Mouse (Mus musculus) frontal cortex, adult (tissue): ENCODE results near the gene Pop7.

Experiments used
- ATAC-seq: cut with Nextera tagmentation; 2 replicates; pipeline ENCODE4 v1.9.2; 2017; ENCODE audit warnings: mild to moderate bottlenecking, moderate library complexity, mixed read lengths; ENCODE audit not compliant: low TSS enrichment

The Pop7 gene

DNA sequence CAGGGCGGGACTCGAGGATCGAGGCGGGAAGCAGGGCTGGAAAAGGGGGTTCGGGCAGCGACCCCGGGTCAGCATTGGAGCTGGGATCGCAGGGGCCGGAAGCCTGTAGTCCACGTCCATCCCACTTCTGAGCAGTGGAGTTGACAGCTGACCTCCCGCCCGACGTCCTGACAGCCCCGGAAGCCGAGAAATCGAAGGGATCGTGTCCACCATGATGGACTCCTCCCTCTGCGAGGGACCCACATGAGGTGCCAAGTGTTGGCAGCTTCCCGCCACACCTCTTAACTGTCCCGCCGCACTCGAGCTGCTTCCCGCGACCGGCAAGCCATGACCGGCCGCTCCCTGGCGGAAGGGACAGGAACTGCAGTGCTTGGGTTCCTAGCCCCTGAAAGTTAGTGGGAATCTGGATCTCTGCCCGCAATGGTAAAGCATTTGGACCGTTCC lies 371 bp upstream of the Pop7 start:
- peak; percentile 63 for ATAC-seq

DNA sequence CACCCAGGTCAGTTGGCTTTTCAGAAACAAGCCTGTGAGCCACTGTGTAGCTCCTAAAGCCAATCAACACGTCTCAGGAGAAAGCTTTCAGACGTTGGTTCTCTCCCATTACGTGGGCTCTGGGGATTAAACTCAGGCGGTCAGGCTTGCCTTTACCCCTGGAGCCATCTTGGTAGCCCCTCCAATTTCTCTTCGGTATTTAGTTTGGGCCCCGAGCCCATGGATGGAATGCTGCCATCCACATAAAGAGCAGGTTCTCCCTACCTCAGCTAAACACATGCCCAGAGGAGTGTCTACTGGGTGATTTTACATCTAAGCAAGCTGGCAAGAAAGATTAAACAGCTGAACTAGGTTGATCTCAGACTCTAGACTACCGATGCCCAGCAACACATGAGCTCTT lies 2.1 kb downstream of the Pop7 start:
- ATAC-seq: no peak

DNA sequence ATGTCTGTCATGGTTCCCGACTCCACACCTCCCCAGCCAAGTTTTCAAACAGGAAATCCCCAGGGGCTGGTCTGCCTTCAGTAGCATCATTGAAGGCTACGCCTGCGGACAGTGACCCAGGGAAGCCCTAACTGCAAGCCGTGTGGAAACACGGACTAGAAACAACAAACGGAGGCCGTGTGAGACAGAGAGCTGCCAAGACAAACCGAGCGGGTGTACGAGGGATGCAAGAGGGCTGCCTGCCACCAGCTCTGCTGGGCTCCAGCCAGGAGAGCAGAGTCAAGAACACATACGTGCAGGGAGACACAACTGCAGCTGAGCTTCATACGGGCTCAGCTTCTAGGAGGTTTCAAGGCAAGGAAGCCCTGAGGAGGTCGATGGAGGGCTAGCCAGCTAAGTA lies 8.5 kb downstream of the Pop7 start:
- no peak for ATAC-seq

DNA sequence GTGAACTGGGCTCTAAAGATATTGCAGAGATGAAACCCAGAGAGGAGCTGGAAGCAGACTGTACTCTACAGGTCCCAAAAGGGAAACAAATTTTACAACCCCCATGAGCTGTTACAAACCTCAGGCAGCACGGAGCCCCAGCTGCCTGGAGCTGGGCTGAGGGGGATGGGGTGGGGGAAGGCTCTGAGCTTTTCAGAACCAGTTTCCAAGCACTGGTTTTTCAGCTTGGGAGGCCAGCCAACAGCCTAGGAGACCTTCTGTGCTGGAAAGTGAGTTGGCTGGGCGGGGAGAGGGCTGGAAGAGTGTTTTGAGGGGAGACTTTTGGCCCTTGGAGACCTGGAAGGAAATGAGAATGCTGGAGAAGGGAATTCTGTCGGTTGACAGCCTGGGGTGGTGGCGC lies 10.8 kb downstream of the Pop7 start:
- ATAC-seq: no peak

DNA sequence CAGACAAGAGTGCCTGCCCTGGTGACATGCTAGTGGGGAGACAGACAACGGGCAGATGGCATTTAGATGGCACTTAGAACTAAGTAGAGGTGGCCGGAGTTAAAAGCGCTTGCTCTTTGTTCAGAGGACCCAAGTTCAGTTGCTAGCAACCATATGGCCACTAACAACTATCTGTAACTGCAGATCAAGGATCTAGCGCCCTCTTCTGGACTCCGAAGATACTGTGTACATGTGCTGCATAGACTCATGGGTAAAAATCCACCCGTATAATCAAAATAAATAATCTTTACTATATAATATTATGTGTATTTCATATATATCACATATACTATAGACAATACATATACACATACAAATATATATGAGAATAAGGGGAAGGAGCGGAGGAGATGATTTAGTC lies 14.7 kb downstream of the Pop7 start:
- ATAC-seq: no peak

DNA sequence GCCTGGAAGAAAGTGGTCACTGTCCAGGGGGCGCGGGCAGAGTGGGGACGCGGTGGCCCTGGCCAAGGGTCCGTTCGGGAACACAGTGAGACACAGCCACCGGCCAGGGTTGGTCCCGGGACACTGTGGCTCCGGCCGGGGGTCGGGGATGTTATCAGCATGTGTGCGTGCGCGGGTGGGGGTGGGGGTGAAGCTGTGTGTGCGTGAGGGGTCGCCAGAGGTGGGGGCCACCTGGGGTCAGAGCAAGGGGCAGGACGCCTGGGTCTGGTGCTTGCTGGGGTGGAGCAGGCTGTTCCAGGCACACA lies 16.5 kb downstream of the Pop7 start:
- no peak for ATAC-seq

DNA sequence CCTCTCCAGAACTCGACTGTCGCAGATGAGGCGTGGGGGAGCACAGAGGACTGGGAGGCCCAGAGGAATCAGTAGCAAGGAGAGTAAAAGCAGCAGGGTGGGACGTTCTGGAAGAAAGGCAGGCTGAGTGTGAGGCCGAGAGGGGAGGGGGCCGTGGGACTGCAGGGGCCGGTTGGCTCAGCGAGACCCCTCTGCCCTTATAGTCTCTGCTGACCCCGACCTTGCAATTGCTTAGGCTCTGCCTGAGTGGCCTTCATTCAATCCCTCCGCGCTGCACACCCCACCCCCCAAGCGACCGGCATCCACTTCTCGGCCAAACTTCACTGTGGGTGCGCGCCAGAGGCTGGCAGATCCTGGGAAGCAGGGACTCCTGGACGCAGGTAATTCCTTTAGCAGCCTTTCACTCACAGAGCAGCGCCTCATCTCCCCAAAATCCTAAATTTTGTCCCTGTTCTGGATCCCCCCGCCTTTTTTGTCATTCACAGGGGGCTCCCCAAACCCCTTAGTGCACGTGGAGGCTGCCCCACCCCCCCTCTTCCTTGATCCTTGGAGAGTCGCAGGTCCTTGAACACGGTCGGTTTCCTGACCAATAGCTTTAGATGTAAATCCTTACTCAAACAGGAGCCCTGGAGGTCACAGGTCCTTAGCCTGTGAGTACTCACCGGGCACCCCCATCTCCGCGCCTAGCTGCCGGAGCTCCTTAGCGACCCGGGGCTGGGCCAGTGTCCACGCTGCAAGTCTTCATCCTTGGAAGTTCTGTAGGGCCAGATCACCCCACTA lies 17.1 kb downstream of the Pop7 start:
- ATAC-seq: no peak

DNA sequence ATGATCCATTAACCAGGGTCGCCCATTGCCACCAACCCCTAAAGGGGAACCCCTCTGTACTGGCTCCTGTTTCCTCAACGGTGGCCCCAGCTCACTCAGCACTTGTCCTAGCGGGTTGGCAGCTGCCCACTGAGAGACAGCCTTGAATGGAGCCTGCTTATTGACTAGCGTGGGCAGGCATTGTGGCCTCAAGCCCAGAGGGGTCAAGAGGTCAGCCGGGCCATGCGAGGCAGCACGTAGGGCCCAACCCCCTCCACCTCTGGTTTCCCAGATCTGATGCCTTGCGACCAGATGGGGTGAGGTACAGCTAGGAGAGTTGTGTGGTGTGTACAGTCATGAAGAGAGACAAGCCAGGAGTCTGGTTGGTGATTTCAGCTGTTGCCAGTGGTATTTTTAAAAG lies 20.4 kb downstream of the Pop7 start:
- no peak for ATAC-seq

DNA sequence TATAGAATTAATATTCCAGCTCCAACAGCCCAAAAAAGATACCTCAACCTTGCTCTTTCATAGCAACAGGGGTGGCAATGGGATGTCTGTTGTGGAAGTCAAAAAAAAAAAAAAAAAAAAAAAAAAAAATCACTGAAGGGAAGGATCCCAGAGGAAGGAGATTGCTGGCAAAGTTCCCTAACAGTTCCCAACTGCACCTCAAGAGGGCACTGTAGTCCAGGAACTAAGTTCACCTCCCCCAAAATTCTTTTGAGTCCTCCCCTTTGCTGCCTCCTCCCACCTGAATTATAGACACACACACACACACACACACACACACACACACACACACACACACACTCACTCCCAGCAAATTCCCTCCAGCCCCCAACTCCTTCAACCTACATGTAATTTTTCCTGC lies 21.2 kb downstream of the Pop7 start:
- ATAC-seq: no peak

DNA sequence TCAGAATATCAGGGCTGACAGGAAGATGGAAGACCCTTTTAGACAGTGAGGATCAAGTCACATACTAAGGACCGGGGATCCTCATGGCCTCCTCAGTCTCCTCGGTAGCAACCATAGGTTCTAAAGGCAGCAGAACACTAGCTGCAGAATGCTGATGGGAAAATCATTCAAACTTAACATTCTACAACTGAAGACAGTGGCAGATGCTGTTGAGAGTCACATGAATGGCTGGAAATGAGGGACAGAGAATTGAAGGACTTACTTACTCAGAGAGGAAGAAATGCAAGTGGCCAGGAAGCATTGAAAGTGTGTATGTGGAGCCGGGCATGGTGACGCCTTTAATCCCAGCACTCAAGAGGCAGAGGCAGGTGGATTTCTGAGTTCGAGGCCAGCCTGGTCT lies 25.4 kb downstream of the Pop7 start, which contains the start of gene Zan:
Gene Zan, minus strand, starts transcription at position 101 of the 400 bp plus-strand sequence.
- no peak for ATAC-seq

DNA sequence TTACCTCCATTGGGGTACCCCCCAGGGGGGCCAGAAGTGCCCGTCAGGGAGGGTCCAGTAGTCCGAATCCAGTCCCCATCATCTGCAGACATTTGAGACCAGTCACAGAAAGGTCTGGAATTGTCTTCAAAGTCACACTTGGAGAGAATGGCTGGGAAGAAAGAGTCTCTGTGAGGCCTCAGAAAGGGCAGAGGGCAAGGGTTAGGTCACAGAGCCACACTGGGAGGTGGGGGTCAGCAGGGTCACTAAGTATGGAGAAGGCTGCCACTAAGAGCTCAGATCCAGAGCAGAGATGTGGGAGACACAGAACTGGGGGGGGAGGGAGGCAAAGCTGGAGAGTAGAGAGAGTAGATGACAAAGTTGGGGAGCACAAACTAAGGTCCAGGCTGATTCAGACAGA lies 28.0 kb downstream of the Pop7 start:
- no peak for ATAC-seq

DNA sequence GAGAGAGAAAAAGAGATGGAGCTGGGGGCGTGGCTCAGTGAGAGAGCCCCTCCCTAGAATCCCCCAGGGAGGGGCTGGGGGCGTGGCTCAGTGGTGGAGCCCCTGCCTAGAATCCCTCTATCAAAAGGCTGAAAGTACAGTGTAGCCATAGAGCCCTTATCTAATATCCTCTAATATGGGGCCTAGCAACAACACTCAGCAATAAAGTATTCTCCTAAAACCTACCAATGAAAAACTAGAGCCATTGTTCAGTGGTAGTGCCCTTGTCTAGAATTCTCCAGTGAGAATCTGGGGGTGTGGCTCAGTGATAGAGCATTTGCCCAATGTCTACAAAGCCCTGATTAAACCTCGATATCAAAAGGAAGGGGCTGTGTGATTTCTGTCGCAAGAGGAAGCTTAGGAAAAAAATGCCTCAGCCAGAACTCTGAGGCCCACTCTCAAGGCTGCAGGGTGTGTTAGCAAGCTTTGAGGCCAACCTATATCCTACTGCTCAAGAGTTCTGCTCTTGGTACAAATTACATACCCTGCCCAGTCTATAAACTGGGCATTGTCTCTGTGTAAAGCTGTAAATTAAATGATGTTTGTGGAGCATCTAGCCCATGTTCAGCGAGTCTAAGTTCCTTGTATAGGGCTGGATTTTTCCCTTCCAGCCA lies 29.9 kb downstream of the Pop7 start:
- ATAC-seq: no peak

DNA sequence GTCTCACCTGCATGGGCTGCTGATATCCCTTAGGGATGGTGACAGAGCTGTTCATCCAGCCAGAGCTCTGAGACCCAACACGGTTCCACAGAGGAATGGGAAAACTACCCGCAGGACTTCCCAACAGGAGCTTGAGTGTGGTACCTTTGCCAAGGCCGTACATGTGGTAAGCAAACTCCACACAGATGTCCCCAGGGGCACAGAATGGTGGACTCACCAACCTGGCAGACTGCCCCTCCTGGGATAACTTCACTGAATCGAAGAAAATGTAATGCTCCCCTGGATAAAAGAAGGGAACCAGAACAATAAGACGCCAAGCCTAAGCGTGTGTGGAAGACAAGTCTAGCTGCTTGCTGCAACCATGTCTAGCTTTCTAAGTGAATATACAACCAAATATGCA lies 35.4 kb downstream of the Pop7 start:
- no peak for ATAC-seq

DNA sequence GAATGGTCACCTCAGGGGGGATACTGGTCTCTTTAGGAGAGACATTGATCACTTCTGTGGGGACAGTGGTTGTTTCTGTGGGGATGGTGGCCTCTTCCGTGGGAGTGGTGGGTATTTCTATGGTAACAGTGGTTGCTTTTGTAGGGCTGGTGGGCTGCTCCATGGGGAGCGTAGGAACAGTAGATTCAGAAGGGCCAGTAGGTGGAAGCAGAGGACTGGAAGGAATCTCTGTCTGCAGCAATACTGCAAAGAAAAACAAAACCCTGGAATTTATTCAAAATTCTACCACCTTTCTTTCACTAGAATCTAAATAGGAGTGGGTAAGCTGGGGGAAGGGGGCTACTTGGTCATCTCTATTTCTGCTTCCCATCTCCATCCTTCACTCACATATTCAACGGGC lies 37.3 kb downstream of the Pop7 start:
- no peak for ATAC-seq

DNA sequence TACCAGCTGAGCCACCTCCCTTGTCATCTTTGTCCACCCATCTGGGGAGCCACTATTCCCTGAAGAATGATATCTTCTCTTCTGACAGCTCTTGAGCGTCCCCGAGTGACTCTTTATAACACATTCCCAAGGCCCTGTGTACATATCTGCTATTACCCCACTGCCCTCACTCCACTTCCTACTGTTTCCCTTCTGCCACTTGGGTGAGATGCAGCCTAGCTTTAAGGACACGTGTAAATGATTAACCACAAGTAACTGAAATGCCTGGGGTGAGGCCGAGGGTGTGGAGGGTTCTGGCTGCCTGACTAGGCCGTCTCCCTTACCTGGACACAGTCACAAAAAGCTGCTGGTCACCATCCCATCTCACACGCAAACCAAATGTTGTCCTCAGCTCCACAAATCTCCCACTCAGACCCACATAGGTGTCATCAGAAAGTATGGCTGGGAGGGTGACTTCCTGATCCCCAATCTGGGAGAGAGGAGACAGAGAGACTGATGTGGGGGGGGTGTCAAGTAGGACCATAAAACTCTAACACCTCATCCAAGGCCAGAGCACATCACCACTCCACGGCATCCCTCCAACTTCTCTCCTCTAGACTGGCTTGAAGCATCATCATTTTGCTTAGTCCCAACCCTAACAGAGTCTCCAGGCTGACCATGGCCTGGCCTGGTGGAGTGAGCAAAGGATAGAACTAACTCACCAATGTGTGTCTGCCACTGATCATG lies 46.3 kb downstream of the Pop7 start:
- ATAC-seq: no peak

DNA sequence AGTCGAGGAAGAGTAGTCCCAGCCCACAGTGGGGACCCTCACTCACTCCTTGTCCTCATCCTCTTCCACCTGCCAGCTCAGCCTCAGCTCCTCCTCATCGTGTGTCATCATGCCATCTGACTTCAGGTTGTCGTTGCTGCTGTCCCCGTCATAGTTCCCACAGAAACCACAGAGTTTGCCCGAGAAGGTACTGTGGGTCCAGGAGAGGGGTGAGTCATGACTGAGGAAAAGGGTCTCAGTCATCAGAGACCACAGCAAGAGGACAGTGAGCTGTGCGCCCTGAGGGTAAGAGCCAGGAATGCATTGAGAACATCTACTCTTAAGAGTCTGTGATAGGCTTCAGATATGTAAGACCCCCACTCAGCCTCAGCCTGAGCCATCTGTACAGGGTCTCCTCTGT lies 47.1 kb downstream of the Pop7 start:
- no peak for ATAC-seq
